In genomic region chr2:104371606-104372130, GRCm38 (mm10) we compare ENCODE assay signal across 19 mouse cellular contexts. TPM values are rescaled to one million over a fixed set of nuclear protein-coding genes. Genes with fewer than 3 reads are reported as not detected.
DNase-seq lines count a peak whose midpoint lies in the region; TF ChIP-seq lines count a peak whose summit lies in the region.
"Had no signal": no experiment of that assay in that cellular context is flagged by ENCODE, and none has a peak within 500 bp of the region (broad histone marks: within the 10 kb centered on the region; RNA-seq: fewer than 3 reads in every experiment).

No protein-coding gene starts in this region.

- H3K36me3 ChIP-seq in ES-E14 (ENCODE audit: control insufficient read depth, insufficient read depth, low read length, poor library complexity, severe bottlenecking), result no peaks in the 10 kb centered on the region
- H3K36me3 ChIP-seq: embryonic facial prominence, embryonic 10.5 days; embryonic facial prominence, embryonic 12.5 days; forebrain, embryonic 10.5 days; forebrain, embryonic 12.5 days had no signal

- H3K4me3 ChIP-seq in ES-E14 (ENCODE audit: insufficient read depth in 1 of 2, low read depth in 1 of 2, low read length in 2 of 2, poor library complexity in 1 of 2, severe bottlenecking in 1 of 2), result no peak overlapping the region
- H3K4me3 ChIP-seq: embryonic facial prominence, embryonic 10.5 days; embryonic facial prominence, embryonic 12.5 days; erythroblast, embryonic 14.5 days; forebrain, embryonic 10.5 days; forebrain, embryonic 12.5 days had no signal

- H3K9ac ChIP-seq in ES-E14 (ENCODE audit: insufficient read depth, low read depth, low read length, poor library complexity, severe bottlenecking), result peak overlapping the region; percentile 32; the same call in 1 of the 2 replicates
- H3K9ac ChIP-seq: embryonic facial prominence, embryonic 12.5 days; forebrain, embryonic 12.5 days had no signal

- DNase-seq in 416B (ENCODE audit: low read depth), result peak; percentile 2
- DNase-seq in ES-E14 (ENCODE audit: low read depth, low spot score), result no peak
- DNase-seq in WW6 (ENCODE audit: low read depth, low spot score), result peak; percentile 34
- no peak for DNase-seq in ovary, postnatal 36 days (ENCODE audit: low spot score)
- DNase-seq in kidney, postnatal 10 days, result no peak
- no peak for DNase-seq in thymus, postnatal 10 days (ENCODE audit: low spot score in 2 of 2)
- DNase-seq: adrenal gland, adult 8-10 months; adrenal gland, postnatal 14 days; adrenal gland, postnatal 36 days; cerebellum, adult 11-12 months; cerebellum, adult 2 months; cerebellum, adult 9-10 months; cerebellum, postnatal 10 days; cerebellum, postnatal 25 days had no signal

- peak overlapping the region; percentile 57; the same call in 1 of the 2 replicates for H3K27ac ChIP-seq in ES-E14 (ENCODE audit: insufficient read depth, low read depth, low read length, poor library complexity, severe bottlenecking)
- H3K27ac ChIP-seq: embryonic facial prominence, embryonic 10.5 days; embryonic facial prominence, embryonic 12.5 days; forebrain, embryonic 10.5 days; forebrain, embryonic 12.5 days had no signal

- H3K4me1 ChIP-seq in ES-E14 (ENCODE audit: control insufficient read depth in 2 of 2, insufficient read depth in 2 of 2, low read length in 2 of 2, poor library complexity in 1 of 2), result peaks cover 0 to 9% of the 10 kb centered on the region in 2 experiments; a peak in 2 of 4 replicates
- H3K4me1 ChIP-seq: embryonic facial prominence, embryonic 12.5 days had no signal

- H3K9me3 ChIP-seq in ES-E14 (ENCODE audit: control insufficient read depth, insufficient read depth, low read depth, low read length), result no peaks in the 10 kb centered on the region
- H3K9me3 ChIP-seq: embryonic facial prominence, embryonic 10.5 days; embryonic facial prominence, embryonic 12.5 days; forebrain, embryonic 10.5 days; forebrain, embryonic 12.5 days had no signal

- in situ Hi-C loops in ES-E14 (cut with MboI; ENCODE audit: low sequenced_read_pairs in 2 of 2, unreplicated experiment in 2 of 2), result no loop called here

TF ChIP-seq in ES-E14, 5 proteins besides CTCF, POLR2A, EP300 and RAD21:
- TF ChIP-seq CHD2 (IDR thresholded peaks at IDR 0.05; ENCODE audit: low read depth, low read length) (no peak), ZC3H11A (IDR thresholded peaks at IDR 0.05; ENCODE audit: borderline replicate concordance, low read depth, low read length) (no peak), MAFK (IDR thresholded peaks at IDR 0.05; ENCODE audit: insufficient read depth, low read depth, low read length) (no peak), ZNF384 (IDR thresholded peaks at IDR 0.05; ENCODE audit: low read depth, low read length) (peak; percentile 94), HCFC1 (IDR thresholded peaks at IDR 0.05; ENCODE audit: borderline replicate concordance, insufficient read depth, low read length) (no peak)

RNA-seq across cellular contexts. Expression of gene D430041D05Rik, which starts 39.1 kb away (rescaled TPM):
- total RNA-seq in ES-E14 (2012; rRNA removed), result 0.48 and 0.54 TPM in 2 replicates

Comparison
In these comparisons a context has a peak if more than half of its experiments do, and no peak if none do; other contexts are left out.
1. DNase-seq: peak in 416B (single experiment) and WW6 (single experiment); none in ES-E14 (single experiment), ovary, postnatal 36 days (single experiment), kidney, postnatal 10 days (single experiment) and thymus, postnatal 10 days (0 of 2).